Mouse (Mus musculus) kidney, embryonic 14.5 days (tissue): ENCODE results near the gene Rnf207. TPM values are rescaled to one million over a fixed set of nuclear protein-coding genes. Genes with fewer than 3 reads are reported as not detected.

Experiments used
- ATAC-seq: fragments of 200-750 bp; cut with Nextera tagmentation; 2 replicates; pipeline ENCODE4 v1.8.0; 2017; ENCODE audit warnings: moderate number of reproducible peaks, mild to moderate bottlenecking, moderate TSS enrichment, moderate library complexity; ENCODE audit not compliant: low FRiP score, low TSS enrichment
- H3K27ac ChIP-seq: fragments of 300-500 bp; sonication (generic); 2 replicates; pipeline ENCODE4 v1.5.1; 2014; ENCODE audit warnings: low read depth, mild to moderate bottlenecking, low read length, moderate library complexity, mixed read lengths
- H3K27me3 ChIP-seq: fragments of 300-500 bp; sonication (generic); 2 replicates; pipeline ENCODE4 v1.6.1; 2014; ENCODE audit warnings: mild to moderate bottlenecking, low read length; ENCODE audit not compliant: control insufficient read depth, insufficient read depth
- H3K36me3 ChIP-seq: fragments of 300-500 bp; sonication (generic); 2 replicates; pipeline ENCODE4 v1.6.1; 2014; ENCODE audit warnings: low read length, mixed read lengths; ENCODE audit not compliant: control insufficient read depth, insufficient read depth
- H3K4me1 ChIP-seq: fragments of 300-500 bp; sonication (generic); 2 replicates; pipeline ENCODE4 v1.6.1; 2014; ENCODE audit warnings: low read length, mixed read lengths; ENCODE audit not compliant: control insufficient read depth, insufficient read depth
- H3K4me2 ChIP-seq: fragments of 300-500 bp; sonication (generic); replicated peaks from 2 replicates; pipeline ENCODE4 v1.6.1; 2014; ENCODE audit warnings: low read depth, mild to moderate bottlenecking, low read length
- H3K4me3 ChIP-seq: fragments of 300-500 bp; sonication (generic); 2 replicates; pipeline ENCODE4 v1.5.1; 2014; ENCODE audit warnings: mild to moderate bottlenecking, low read length
- H3K9ac ChIP-seq: fragments of 300-500 bp; sonication (generic); 2 replicates; pipeline ENCODE4 v1.6.1; 2014; ENCODE audit warnings: low read depth, mild to moderate bottlenecking, low read length, moderate library complexity
- H3K9me3 ChIP-seq: fragments of 300-500 bp; sonication (generic); 2 replicates; pipeline ENCODE4 v1.6.1; 2016; ENCODE audit warnings: low read length; ENCODE audit not compliant: control insufficient read depth
- WGBS: fragments of 180-500 bp; shearing (Covaris S2); extraction: QIAGEN DNeasy Blood & Tissue Kit; methylation state at CpG from one replicate; pipeline ENCODE4 v1.1.7; 2014; 5-methylcytosine and 5-hydroxymethylcytosine counted together
- polyA plus RNA-seq: library from polyadenylated mRNA; unstranded; fragments of >200 nt; fragmentation: Nextera tagmentation; extraction: Ambion mirVana; gene quantifications from 2 replicates; pipeline ENCODE4 v1.2.1, GENCODE M21; 2014

Gene Rnf207
- polyA plus RNA-seq, 1 experiment from 2014 or later: 1.1 TPM

- Histone ChIP-seq H3K27ac (no peak overlapping the region), H3K9me3 (no peaks in the 10 kb centered on the region), H3K9ac (no peak overlapping the region), H3K4me3 (no peak overlapping the region), H3K27me3 (peaks cover 18% of the 10 kb centered on the region), H3K4me1 (peaks cover 4% of the 10 kb centered on the region; the same call in 1 of the 2 replicates), H3K36me3 (no peaks in the 10 kb centered on the region), H3K4me2 (no peak overlapping the region)
- ATAC-seq: no peak
- WGBS: 27% methylated on average over 8 of the region's 8 CpGs
Measured at GRCm38 (mm10) chr4:152350722-152351421, 32.1 kb upstream of the Rnf207 start.

GRCm38 (mm10) chr4:152349837-152350381 is 31.1 kb upstream of the Rnf207 start:
- Histone ChIP-seq H3K4me3 (no peak overlapping the region), H3K9ac (no peak overlapping the region), H3K4me2 (no peak overlapping the region), H3K36me3 (no peaks in the 10 kb centered on the region), H3K9me3 (no peaks in the 10 kb centered on the region), H3K27ac (no peak overlapping the region), H3K27me3 (peaks cover 18% of the 10 kb centered on the region), H3K4me1 (peaks cover 4% of the 10 kb centered on the region; the same call in 1 of the 2 replicates)
- WGBS: 5% methylated on average over 17 of the region's 17 CpGs
- no peak for ATAC-seq

DNA sequence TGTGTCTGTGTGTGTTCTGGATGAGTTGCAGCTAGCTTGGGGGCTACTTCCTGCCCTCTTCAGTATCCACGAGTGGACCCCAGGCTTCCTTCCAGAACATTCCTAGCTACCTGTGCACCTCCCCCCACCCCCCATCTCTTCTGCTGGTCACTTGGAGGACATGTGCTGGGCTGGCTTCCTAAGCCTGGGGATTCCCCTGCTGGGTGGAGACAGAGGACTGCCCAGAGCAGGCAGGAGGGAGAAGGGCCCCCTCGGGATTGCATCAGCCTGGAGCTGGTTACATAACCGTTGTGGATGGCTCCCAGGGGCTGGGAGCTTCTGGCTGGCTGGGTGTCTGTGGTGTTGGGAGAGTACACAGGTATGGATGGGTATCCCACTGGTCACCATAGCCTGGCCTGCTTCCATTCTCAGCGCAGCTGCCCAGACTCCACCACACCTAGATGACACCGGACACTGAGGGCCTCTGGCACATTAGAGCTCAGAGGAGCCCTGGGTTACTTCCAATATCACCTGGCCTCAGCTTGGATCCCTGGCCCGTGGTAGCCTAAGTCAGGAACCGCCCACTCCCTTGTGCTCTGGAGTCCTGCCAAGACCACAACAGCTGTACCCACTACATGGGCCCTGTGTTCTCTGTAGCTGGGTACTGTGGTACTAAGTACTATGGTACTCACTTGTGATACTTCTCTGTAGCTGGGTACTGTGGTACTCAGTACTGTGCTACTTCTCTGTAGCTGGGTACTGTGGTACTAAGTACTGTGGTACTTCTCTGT is 26.5 kb upstream of the Rnf207 start:
- no peaks in the 10 kb centered on the region for H3K9me3 ChIP-seq
- no peak for ATAC-seq
- no peak overlapping the region for H3K4me2 ChIP-seq
- peaks cover 23% of the 10 kb centered on the region for H3K27me3 ChIP-seq
- no peak overlapping the region for H3K27ac ChIP-seq
- no peak overlapping the region for H3K9ac ChIP-seq
- no peak overlapping the region for H3K4me3 ChIP-seq
- no peaks in the 10 kb centered on the region for H3K36me3 ChIP-seq
- WGBS: 49% methylated on average over 7 of the region's 7 CpGs
- peaks cover 4% of the 10 kb centered on the region; the same call in 1 of the 2 replicates for H3K4me1 ChIP-seq

DNA sequence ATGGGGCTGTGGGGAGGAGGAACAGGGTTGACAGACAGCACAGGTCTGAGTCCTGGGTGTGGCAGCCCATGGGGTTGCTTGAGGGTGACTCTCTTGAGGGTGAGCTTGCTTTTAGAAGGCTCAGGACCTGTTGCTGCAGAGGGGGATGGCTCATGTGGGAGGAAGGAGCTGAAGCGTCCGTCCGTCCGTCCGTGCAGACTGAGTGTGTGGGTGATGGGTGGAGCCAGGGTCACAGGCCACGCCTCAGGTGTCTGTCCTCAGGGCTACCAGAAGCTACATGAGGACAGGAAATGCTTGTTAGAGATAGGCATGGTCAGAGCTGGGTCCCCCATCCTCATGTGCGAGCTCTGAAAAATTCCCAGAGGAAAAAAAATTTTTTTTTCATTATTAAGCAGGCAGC is 25.9 kb upstream of the Rnf207 start:
- ATAC-seq: no peak
- 49% methylated on average over 7 of the region's 7 CpGs for WGBS
- peaks cover 25% of the 10 kb centered on the region for H3K27me3 ChIP-seq
- peaks cover under 1% of the 10 kb centered on the region; the same call in 1 of the 2 replicates for H3K4me1 ChIP-seq
- no peaks in the 10 kb centered on the region for H3K9me3 ChIP-seq
- H3K4me3 ChIP-seq: no peak overlapping the region
- no peak overlapping the region for H3K27ac ChIP-seq
- H3K36me3 ChIP-seq: no peaks in the 10 kb centered on the region
- H3K9ac ChIP-seq: no peak overlapping the region
- H3K4me2 ChIP-seq: no peak overlapping the region

DNA sequence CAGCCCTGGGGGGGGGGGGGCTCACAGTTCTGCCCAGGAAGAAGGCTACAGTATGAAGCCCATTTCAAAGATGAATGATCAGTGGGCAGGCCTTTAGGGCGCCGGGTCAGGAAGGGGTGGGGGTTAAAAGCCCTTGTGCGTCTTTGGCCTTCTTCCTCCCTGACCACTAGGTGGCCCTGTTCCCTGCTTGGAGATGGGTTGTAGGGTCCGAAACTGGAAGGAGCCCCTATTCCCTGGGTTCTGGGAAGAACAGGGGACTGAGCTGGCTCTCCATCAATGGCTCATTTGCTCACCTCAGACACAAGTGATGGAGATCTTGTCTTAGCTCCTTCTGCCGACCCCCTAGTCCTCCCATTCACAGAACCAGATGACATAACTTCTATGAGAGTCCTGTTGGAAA is 24.5 kb upstream of the Rnf207 start:
- no peaks in the 10 kb centered on the region for H3K36me3 ChIP-seq
- peaks cover 13% of the 10 kb centered on the region; the same call in 1 of the 2 replicates for H3K4me1 ChIP-seq
- whole genome bisulfite sequencing: 11% methylated on average over 5 of the region's 5 CpGs
- no peak overlapping the region for H3K4me2 ChIP-seq
- ATAC-seq: no peak
- peaks cover 30% of the 10 kb centered on the region for H3K27me3 ChIP-seq
- H3K4me3 ChIP-seq: no peak overlapping the region
- H3K27ac ChIP-seq: no peak overlapping the region
- H3K9me3 ChIP-seq: no peaks in the 10 kb centered on the region
- no peak overlapping the region for H3K9ac ChIP-seq

GRCm38 (mm10) chr4:152340584-152341284 is 21.9 kb upstream of the Rnf207 start:
- Histone ChIP-seq H3K4me1 (peaks cover 14% of the 10 kb centered on the region; the same call in 1 of the 2 replicates), H3K36me3 (no peaks in the 10 kb centered on the region), H3K9me3 (no peaks in the 10 kb centered on the region), H3K27me3 (peaks cover 43% of the 10 kb centered on the region), H3K27ac (no peak overlapping the region), H3K4me3 (no peak overlapping the region), H3K4me2 (no peak overlapping the region), H3K9ac (no peak overlapping the region)
- WGBS: 37% methylated on average over 15 of the region's 15 CpGs
- ATAC-seq: 0 out of 2 replicates have a peak, but pooled peaks have one; percentile 7

DNA sequence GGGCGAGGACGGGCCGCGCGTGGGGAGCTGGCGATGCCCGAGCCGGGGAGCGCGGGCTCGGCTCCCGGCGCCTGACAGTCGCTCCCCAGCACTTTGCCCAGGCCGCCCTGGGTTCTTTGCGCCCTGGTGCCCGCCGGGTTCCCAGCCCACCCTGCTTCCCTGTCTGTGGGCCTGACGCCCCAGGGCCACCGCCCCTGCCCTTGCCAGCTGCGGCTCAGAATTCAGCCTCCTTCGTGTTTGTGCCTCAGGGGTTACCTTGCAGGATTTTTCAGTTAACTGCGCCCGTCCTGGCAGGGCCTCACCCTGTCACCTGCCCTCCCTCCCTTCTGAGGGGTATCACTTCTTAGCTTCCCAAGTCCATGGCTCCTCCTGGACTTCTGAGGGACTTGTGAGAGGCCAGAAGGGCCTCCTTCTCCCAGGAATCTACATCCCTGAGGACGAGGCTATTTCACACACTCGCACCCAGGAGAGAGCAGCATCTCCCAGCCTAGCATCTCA is 20.5 kb upstream of the Rnf207 start:
- under 1% methylated on average over 11 of the region's 26 CpGs for WGBS
- peaks cover 39% of the 10 kb centered on the region for H3K27me3 ChIP-seq
- peak overlapping the region; percentile 52 for H3K9ac ChIP-seq
- peaks cover 7% of the 10 kb centered on the region for H3K36me3 ChIP-seq
- H3K4me2 ChIP-seq: peak overlapping the region; percentile 96
- peaks cover 14% of the 10 kb centered on the region; the same call in 1 of the 2 replicates for H3K4me1 ChIP-seq
- ATAC-seq: no peak; the same call in 1 of the 2 replicates
- H3K27ac ChIP-seq: no peak overlapping the region
- peak overlapping the region; percentile 41 for H3K4me3 ChIP-seq
- no peaks in the 10 kb centered on the region for H3K9me3 ChIP-seq

DNA sequence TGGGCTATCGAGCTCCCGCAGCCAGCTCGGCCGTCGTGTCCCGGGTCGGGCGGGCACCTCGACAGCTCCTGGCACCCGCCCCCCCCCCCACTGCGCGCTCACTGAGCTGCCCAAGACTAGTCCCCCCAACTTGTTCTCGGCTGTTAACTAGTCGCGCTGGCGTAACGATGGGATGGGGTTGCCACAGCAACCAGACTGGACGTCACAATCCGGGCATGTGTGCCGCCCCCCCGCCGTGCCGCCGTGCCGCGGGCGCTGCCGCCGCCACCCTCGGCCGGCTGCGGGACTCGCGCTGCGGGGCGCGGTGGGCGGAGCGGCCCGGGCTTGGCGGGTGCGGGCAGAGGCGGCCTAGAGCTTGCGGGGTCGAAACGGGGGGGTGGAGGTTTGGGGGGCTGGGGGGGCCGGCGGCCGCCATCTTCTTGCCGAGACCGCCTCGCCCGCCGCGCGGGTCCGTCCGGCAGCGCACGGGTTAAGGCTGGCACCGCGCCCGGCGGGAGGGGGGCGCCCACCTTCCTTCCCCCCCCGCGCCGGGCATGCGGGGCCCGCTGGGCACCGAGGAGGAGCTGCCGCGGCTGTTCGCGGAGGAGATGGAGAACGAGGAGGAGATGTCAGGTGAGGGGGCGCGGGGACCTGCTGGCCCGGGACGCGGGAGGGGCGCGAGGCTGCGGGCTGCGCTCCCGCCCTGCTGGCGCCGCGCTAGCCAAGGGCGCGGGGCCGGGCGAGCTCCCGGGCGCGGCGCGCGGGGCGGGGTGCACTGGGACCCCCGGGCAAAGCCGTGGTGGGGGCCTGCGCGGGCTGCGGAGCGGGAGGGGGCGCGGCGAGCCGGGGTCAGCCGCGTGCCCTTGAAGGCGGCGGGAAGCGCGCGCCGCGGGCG is 19.9 kb upstream of the Rnf207 start, which contains the start of gene Chd5:
Gene Chd5, plus strand, starts transcription at position 233 of the 874 bp plus-strand sequence.
- no peaks in the 10 kb centered on the region for H3K9me3 ChIP-seq
- peak within 1 kb of the TSS; percentile 52 for H3K9ac ChIP-seq
- peaks cover 14% of the 10 kb centered on the region for H3K36me3 ChIP-seq
- H3K27ac ChIP-seq: no peak within 1 kb of the TSS
- WGBS: 1% methylated on average over 97 of the region's 120 CpGs
- peaks cover 14% of the 10 kb centered on the region; the same call in 1 of the 2 replicates for H3K4me1 ChIP-seq
- H3K4me2 ChIP-seq: peak within 1 kb of the TSS; percentile 96
- peak within 1 kb of the TSS; percentile 41 for H3K4me3 ChIP-seq
- peaks cover 39% of the 10 kb centered on the region for H3K27me3 ChIP-seq
- ATAC-seq: peak; percentile 18; the same call in 1 of the 2 replicates
